Mouse (Mus musculus): ENCODE data around the gene Oit1. TPM values are rescaled to one million over a fixed set of nuclear protein-coding genes. Genes with fewer than 3 reads are reported as not detected.

The Oit1 gene
- under 1 TPM in 1 of 2 experiments, not detected in 1; 0.98 TPM for total RNA-seq (2021)
- long read RNA-seq, experiment 1, result 0 reads
- long read RNA-seq, experiment 2, result 0 reads

- no peak for DNase-seq
Measured at GRCm38 (mm10) chr14:8378685-8379313, at the start of gene Oit1. Gene Oit1, minus strand, starts transcription at chr14:8378754.

- DNase-seq, result no peak
Measured at GRCm38 (mm10) chr14:8422833-8423232, 44.3 kb upstream of the Oit1 start.

GRCm38 (mm10) chr14:8421199-8421787 is 42.7 kb upstream of the Oit1 start:
- DNase-seq, result no peak

- DNase-seq, result no peak
Measured at GRCm38 (mm10) chr14:8418610-8419009, 40.1 kb upstream of the Oit1 start.

GRCm38 (mm10) chr14:8405946-8406345 is 27.4 kb upstream of the Oit1 start:
- no peak for DNase-seq

- no peak for DNase-seq
Measured at GRCm38 (mm10) chr14:8403310-8403709, 24.8 kb upstream of the Oit1 start.

- no peak for DNase-seq
Measured at GRCm38 (mm10) chr14:8398507-8398906, 20.0 kb upstream of the Oit1 start.

GRCm38 (mm10) chr14:8395690-8396287 is 17.2 kb upstream of the Oit1 start:
- DNase-seq, result no peak

GRCm38 (mm10) chr14:8392181-8392825 is 13.7 kb upstream of the Oit1 start:
- DNase-seq, result no peak

GRCm38 (mm10) chr14:8369394-8369793 is 9.2 kb downstream of the Oit1 start:
- DNase-seq, result no peak

- no peak for DNase-seq
Measured at GRCm38 (mm10) chr14:8368900-8369299, 9.7 kb downstream of the Oit1 start.

GRCm38 (mm10) chr14:8367727-8368520 is 10.6 kb downstream of the Oit1 start:
- DNase-seq, result no peak

- DNase-seq, result no peak
Measured at GRCm38 (mm10) chr14:8367121-8367520, 11.4 kb downstream of the Oit1 start.

- DNase-seq, result no peak
Measured at GRCm38 (mm10) chr14:8365833-8366232, 12.7 kb downstream of the Oit1 start.

- DNase-seq, result peak in 1 of 2 experiments; percentile 18
Measured at GRCm38 (mm10) chr14:8356836-8357235, 21.7 kb downstream of the Oit1 start.

GRCm38 (mm10) chr14:8355999-8356501 is 22.5 kb downstream of the Oit1 start:
- peak; percentile 44 to 82 for DNase-seq

- DNase-seq, result no peak
Measured at GRCm38 (mm10) chr14:8348927-8349326, 29.6 kb downstream of the Oit1 start.

- peak; percentile 78 to 97 for DNase-seq
Measured at GRCm38 (mm10) chr14:8346255-8346997, 32.1 kb downstream of the Oit1 start.

GRCm38 (mm10) chr14:8345566-8345965 is 33.0 kb downstream of the Oit1 start:
- no peak for DNase-seq

- peak; percentile 77 to 80 for DNase-seq
Measured at GRCm38 (mm10) chr14:8342509-8343106, 35.9 kb downstream of the Oit1 start.

GRCm38 (mm10) chr14:8340226-8340625 is 38.3 kb downstream of the Oit1 start:
- no peak for DNase-seq

All from heart, adult 18-20 months (tissue).